Mouse (Mus musculus): ENCODE results near the gene Zfp444. TPM values are rescaled to one million over a fixed set of nuclear protein-coding genes. Genes with fewer than 3 reads are reported as not detected.
"Not testable (repeated sequence)": the region's sequence is repeated elsewhere in the genome, so short reads cannot be mapped to it uniquely, and the experiment has no call there.

The Zfp444 gene
- polyA plus RNA-seq, 1 experiment from 2014 or later, result 83.6 TPM

DNA sequence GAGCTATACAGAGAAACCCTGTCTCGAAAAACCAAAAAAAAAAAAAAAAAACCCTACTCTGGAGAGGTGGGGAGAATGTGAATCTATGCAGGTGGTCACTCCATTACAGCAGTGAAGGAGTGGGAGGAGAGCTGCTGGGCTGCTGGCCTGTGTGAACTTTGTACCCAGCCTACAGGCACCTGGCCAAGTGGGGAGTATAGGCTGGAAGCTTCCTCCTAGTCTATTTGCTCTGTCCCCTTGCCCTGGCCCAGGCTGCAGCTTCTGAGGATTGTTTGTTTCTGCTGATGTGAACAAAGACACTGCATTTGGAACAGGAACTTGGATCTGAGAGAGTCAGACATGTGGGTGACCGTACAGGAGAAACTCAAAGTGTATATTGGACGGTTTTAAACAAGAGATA, 2.6 kb upstream of the Zfp444 start:
- H3K36me3 ChIP-seq, result no peaks in the 10 kb centered on the region
- H3K4me2 ChIP-seq (replicated peaks), result no peak overlapping the region
- WGBS, result 75% methylated on average over 3 of the region's 3 CpGs
- H3K9ac ChIP-seq, result no peak overlapping the region
- no peak for ATAC-seq (ENCODE audit: low FRiP score)
- H3K4me1 ChIP-seq, result peaks cover 12% of the 10 kb centered on the region
- no peaks in the 10 kb centered on the region for H3K27me3 ChIP-seq
- no peak overlapping the region for H3K27ac ChIP-seq
- H3K9me3 ChIP-seq (replicated peaks), result no peaks in the 10 kb centered on the region
- H3K4me3 ChIP-seq, result no peak overlapping the region

DNA sequence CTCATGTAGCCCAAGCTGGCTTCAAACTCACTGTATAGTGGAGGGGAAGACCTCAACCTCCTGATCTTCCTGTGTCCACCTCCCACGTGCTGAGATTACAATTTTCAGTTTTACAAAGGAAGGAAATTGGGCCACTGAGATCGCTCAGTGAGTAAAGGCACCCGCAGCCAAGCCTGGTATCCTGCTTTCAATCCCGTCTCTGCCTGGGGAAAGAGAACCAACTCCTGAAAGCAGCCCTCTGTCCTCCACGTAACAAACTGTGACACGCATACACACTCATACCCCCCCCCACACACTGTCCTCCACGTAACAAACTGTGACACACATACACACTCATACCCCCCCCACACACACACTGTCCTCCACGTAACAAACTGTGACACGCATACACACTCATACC, 1.6 kb upstream of the Zfp444 start:
- H3K9me3 ChIP-seq (replicated peaks), result no peaks in the 10 kb centered on the region
- H3K27me3 ChIP-seq, result no peaks in the 10 kb centered on the region
- no peak overlapping the region for H3K4me2 ChIP-seq (replicated peaks)
- H3K27ac ChIP-seq, result no peak overlapping the region
- WGBS, result 82% methylated on average over 9 of the region's 9 CpGs
- peaks cover 12% of the 10 kb centered on the region for H3K4me1 ChIP-seq
- no peaks in the 10 kb centered on the region for H3K36me3 ChIP-seq
- ATAC-seq (ENCODE audit: low FRiP score), result no peak
- H3K9ac ChIP-seq, result no peak overlapping the region
- H3K4me3 ChIP-seq, result no peak overlapping the region

DNA sequence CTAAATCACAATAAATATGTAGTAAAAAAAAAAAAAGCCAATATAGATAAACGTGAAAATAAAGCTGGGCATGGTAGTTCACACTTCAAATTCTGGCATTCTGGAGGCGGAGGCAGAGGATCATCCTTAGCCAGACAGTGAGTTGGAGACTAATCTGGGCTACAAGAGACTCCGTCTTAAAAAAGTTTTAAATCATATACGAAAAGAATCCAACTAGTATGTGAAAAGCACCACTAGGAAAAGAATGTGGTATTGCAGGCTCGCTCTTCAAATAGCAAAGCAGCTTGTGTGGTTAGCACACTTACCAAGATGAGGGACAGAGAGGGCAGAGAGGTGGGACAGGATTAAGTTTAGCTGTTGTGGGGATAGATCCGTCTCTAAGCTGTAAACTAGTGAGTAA, 1.2 kb upstream of the Zfp444 start:
- Histone ChIP-seq H3K27me3 (no peaks in the 10 kb centered on the region), H3K36me3 (0 out of 2 replicates have a peak, but pooled peaks cover 2% of the 10 kb centered on the region), H3K27ac (peak overlapping the region; percentile 78; the same call in 1 of the 2 replicates), H3K9ac (0 out of 2 replicates have a peak overlapping the region, but pooled peaks have one; percentile 25), H3K4me2 (replicated peaks) (peak overlapping the region; percentile 70), H3K9me3 (replicated peaks) (no peaks in the 10 kb centered on the region), H3K4me1 (peaks cover 12% of the 10 kb centered on the region), H3K4me3 (peak overlapping the region; percentile 69; the same call in 1 of the 2 replicates)
- 58% methylated on average over 6 of the region's 6 CpGs for WGBS
- ATAC-seq (ENCODE audit: low FRiP score), result no peak

DNA sequence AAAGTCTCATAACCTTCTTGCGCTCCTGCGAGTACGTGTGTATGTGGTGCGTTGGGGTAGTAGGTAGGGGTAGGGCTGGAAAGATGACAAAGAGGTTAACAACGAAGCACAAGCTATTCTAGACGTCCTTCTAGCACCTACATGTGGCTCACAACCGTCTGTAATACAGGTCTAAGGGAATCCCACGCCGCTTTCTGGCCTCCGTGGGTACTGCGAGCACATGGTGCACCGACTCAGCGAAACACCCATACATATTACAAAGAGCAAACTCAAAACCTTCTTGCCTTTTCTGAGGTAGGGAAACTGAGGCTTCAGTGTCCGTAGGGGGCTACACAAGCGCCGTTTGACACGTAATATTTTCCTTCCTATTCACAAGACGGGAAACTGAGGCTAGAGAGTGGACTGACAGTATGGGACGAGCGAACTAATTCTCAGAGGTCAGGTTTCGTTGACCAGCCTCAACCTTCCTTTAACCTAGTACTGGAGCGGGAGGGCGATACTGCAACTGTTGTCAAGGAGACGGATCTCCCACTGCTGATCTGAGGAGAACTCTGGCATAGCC, 501 bp upstream of the Zfp444 start:
- Histone ChIP-seq H3K27me3 (no peaks in the 10 kb centered on the region), H3K4me2 (replicated peaks) (peak overlapping the region; percentile 70), H3K36me3 (0 out of 2 replicates have a peak, but pooled peaks cover 3% of the 10 kb centered on the region), H3K4me3 (peak overlapping the region; percentile 69), H3K27ac (peak overlapping the region; percentile 78), H3K9ac (peak overlapping the region; percentile 25; the same call in 1 of the 2 replicates), H3K9me3 (replicated peaks) (no peaks in the 10 kb centered on the region), H3K4me1 (peaks cover 12% of the 10 kb centered on the region)
- 1% methylated on average over 24 of the region's 24 CpGs for WGBS
- peak; percentile 36 for ATAC-seq (ENCODE audit: low FRiP score)

DNA sequence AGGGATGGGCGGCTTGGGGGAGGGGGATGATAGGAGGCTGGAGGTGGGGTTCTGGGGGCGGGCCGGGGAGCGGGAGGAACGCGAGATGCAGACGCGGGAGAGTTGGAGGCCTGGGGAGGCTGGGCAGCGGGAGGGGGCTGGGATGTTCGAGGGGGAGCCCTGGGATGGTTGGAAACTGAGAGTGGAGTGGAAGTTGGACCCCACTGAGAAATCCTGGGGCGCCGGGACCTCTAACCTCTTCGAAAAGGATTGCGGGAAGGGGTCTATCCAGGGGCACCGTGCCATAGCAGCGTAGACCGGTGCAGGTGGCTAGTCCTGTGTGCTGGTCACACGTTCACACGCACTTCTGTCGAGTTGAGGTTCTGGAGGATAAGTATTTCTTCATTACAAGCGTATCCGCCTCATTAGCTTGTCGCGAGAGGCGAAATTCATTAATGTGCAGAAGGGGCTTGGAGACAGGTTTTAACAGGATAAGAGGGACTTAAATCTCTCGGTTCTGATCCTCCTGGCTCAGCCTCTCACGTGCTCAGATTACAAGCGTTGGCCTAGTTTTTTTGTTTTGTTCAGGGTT, 733 bp downstream of the Zfp444 start:
- H3K4me1 ChIP-seq, result peaks cover 12% of the 10 kb centered on the region
- H3K36me3 ChIP-seq, result peaks cover 3% of the 10 kb centered on the region; the same call in 1 of the 2 replicates
- H3K27ac ChIP-seq, result peak overlapping the region; percentile 64
- peak overlapping the region; percentile 83 for H3K9ac ChIP-seq
- no peaks in the 10 kb centered on the region for H3K9me3 ChIP-seq (replicated peaks)
- ATAC-seq (ENCODE audit: low FRiP score), result peak; percentile 57
- H3K4me2 ChIP-seq (replicated peaks), result peak overlapping the region; percentile 70
- under 1% methylated on average over 28 of the region's 28 CpGs for WGBS
- peak overlapping the region; percentile 69 for H3K4me3 ChIP-seq
- no peaks in the 10 kb centered on the region for H3K27me3 ChIP-seq

DNA sequence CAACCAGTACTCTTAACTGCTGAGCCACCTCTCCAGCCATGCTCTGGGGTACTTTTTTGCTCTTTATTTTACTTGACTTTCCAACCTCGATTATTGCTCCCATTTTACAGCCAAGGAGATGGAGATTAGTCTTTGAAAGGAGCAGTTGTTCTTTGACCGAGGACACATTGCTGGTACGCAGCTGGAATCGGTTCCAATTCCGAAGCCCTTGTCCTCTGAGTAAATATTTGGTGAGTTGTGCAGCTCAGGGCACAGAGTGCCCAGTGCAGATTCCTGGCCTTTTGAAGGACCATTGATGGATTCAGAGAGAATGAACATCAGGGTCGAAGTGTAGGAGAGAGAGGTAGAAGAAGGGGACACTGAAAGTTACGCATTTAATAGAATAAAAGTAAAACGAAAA, 1.8 kb downstream of the Zfp444 start:
- WGBS, result 94% methylated on average over 8 of the region's 8 CpGs
- peaks cover 12% of the 10 kb centered on the region for H3K4me1 ChIP-seq
- ATAC-seq (ENCODE audit: low FRiP score), result no peak
- H3K9ac ChIP-seq, result no peak overlapping the region
- H3K4me3 ChIP-seq, result no peak overlapping the region
- H3K27ac ChIP-seq, result no peak overlapping the region
- H3K36me3 ChIP-seq, result peaks cover 6% of the 10 kb centered on the region
- no peaks in the 10 kb centered on the region for H3K9me3 ChIP-seq (replicated peaks)
- H3K4me2 ChIP-seq (replicated peaks), result no peak overlapping the region
- no peaks in the 10 kb centered on the region for H3K27me3 ChIP-seq

DNA sequence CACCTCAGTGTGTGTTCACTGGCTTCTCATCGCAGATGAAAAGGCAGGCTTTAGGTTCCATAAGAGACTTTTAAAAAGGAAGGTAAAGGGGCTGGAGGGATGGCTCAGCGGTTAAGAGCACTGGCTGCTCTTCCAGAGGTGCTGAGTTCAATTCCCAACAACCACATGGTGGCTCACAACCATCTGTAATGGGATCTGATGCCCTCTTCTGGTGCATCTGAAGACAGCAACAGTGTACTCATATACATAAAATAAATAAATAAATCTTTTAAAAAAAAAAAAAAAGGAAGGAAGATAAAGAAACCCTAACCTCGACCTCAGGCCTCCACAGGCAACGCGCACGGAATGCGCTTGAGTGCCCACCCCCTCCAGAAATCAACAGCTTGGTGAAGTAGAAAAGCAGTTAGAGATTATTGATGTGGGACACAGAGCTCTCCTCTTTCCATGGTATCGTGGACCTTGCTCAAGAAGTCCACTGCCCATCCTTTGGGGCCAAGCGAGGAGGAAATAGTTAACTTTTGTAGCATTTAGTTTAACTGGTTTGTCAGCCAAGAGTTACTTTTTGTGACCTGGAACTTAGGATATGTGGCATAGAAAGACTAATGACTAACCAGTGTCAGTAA, 2.5 kb downstream of the Zfp444 start:
- not testable (repeated sequence) for H3K9ac ChIP-seq; ATAC-seq (ENCODE audit: low FRiP score); H3K27me3 ChIP-seq; H3K9me3 ChIP-seq (replicated peaks); H3K4me2 ChIP-seq (replicated peaks); H3K4me3 ChIP-seq; H3K27ac ChIP-seq
- Histone ChIP-seq H3K36me3 (peaks cover 10% of the 10 kb centered on the region), H3K4me1 (peaks cover 12% of the 10 kb centered on the region)
- WGBS, result 90% methylated on average over 9 of the region's 9 CpGs

DNA sequence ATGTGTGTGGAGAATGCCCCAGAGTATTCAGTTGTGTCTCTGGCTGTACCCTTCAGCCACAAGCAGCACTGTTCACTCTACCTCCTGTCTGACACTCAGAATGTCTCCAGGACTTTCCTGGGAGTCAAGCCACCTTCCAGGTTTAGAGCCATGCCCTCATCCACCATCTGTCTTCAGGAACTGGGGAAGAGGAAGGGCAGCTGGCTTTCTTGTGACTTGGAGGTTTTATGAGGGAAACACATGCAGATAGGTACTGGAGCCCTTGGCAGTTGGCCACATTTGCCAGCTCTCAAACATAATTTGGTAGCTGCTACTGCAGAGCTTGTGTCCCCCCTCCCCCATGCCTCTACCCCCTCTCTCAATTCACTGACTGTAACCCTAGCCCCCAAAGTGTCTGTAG, 7.0 kb downstream of the Zfp444 start:
- H3K36me3 ChIP-seq, result peaks cover 22% of the 10 kb centered on the region
- ATAC-seq (ENCODE audit: low FRiP score), result no peak

DNA sequence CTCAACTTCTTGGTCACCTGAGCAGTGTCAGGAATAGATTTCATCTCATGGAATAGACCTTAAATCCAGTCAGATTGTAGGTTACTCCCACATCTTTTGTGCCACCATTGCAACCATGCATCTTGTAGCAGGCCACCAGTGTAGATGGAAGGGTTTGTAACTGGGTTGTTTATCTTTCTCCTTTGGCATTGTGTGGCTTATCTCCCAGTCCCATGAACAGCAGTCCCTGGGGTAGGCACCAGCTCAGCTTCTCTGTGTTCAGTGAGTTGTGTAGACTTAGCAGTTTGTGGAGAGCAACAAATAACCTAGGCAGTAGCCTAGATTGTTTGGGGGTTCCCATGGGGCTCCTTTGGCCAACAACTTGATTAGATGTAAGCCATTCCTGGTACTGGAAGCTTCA, 10.9 kb downstream of the Zfp444 start:
- Histone ChIP-seq H3K4me2 (replicated peaks) (no peak overlapping the region), H3K27ac (no peak overlapping the region), H3K9ac (no peak overlapping the region), H3K27me3 (no peaks in the 10 kb centered on the region), H3K9me3 (replicated peaks) (no peaks in the 10 kb centered on the region), H3K36me3 (peaks cover 56% of the 10 kb centered on the region), H3K4me3 (no peak overlapping the region), H3K4me1 (no peaks in the 10 kb centered on the region)
- ATAC-seq (ENCODE audit: low FRiP score), result no peak

More for the DNA sequence above, 7.0 kb downstream of the Zfp444 start:
- H3K4me1 ChIP-seq, result no peaks in the 10 kb centered on the region
- no peak overlapping the region for H3K27ac ChIP-seq
- H3K9me3 ChIP-seq (replicated peaks), result no peaks in the 10 kb centered on the region
- no peaks in the 10 kb centered on the region for H3K27me3 ChIP-seq
- no peak overlapping the region for H3K4me2 ChIP-seq (replicated peaks)
- no peak overlapping the region for H3K4me3 ChIP-seq
- H3K9ac ChIP-seq, result no peak overlapping the region

DNA sequence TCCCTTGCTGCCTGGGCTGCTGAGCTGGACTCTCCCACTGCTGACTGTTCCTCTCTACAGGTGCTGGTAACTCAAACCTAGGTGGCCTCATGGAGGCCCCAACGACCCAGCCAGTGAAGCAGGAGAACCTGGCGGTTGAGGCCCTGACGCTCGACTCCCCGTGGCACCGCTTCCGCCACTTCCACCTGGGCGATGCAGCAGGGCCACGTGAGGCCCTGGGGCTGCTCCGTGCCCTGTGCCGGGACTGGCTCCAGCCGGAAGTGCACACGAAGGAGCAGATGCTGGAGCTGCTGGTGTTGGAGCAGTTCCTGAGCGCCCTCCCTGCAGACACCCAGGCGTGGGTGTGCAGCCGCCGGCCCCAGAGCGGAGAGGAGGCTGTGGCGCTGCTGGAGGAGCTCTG, 11.8 kb downstream of the Zfp444 start:
- no peaks in the 10 kb centered on the region for H3K4me1 ChIP-seq
- H3K4me3 ChIP-seq, result no peak overlapping the region
- H3K4me2 ChIP-seq (replicated peaks), result no peak overlapping the region
- H3K36me3 ChIP-seq, result peaks cover 62% of the 10 kb centered on the region
- no peak overlapping the region for H3K9ac ChIP-seq
- H3K9me3 ChIP-seq (replicated peaks), result no peaks in the 10 kb centered on the region
- WGBS, result 96% methylated on average over 19 of the region's 19 CpGs
- no peak overlapping the region for H3K27ac ChIP-seq
- no peak for ATAC-seq (ENCODE audit: low FRiP score)
- H3K27me3 ChIP-seq, result no peaks in the 10 kb centered on the region

DNA sequence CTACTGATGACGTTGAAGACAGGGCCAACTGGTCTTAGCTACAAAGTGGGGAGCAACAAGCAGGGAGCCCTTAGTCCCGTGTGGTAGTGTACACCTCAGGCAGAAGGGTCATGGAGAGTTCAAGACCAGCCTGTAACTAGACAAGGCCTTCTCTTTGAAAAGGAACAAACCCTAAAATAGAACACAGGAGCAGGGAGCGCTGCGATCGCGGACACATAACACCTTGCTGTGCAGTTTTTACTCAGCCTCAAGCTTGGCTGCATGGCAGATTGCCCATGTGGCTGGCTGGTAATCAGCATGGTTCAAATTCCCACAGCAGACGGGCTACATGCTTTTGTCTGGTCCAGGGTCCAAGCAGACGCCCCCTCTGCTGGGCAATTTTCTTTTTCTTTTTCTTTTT, 12.5 kb downstream of the Zfp444 start:
- Histone ChIP-seq H3K4me1 (no peaks in the 10 kb centered on the region), H3K9ac (no peak overlapping the region), H3K9me3 (replicated peaks) (no peaks in the 10 kb centered on the region), H3K27ac (no peak overlapping the region), H3K27me3 (peaks cover 4% of the 10 kb centered on the region; the same call in 1 of the 2 replicates), H3K36me3 (peaks cover 65% of the 10 kb centered on the region), H3K4me3 (no peak overlapping the region), H3K4me2 (replicated peaks) (no peak overlapping the region)
- WGBS, result 89% methylated on average over 8 of the region's 8 CpGs
- ATAC-seq (ENCODE audit: low FRiP score), result no peak

DNA sequence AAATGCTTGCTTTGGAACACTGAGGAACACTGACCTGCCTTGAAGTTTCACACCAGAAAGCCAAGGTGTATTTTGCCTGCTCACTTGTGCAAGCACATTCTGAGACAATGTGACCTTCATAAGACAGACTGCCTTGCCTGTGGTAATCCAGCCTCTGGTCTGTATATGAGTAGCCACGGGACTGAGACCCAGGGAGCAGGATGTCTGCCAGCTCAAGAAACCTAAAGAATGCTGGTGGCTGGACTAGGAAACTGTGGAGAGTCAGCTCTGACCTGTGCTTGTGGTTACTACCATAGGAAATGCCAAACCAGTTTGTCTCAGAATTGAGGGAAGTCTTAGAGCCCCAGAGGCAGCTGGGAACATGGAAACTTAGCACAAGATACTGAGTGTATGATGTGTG, 13.4 kb downstream of the Zfp444 start:
- Histone ChIP-seq H3K9me3 (replicated peaks) (no peaks in the 10 kb centered on the region), H3K9ac (no peak overlapping the region), H3K27me3 (peaks cover 6% of the 10 kb centered on the region; the same call in 1 of the 2 replicates), H3K4me1 (no peaks in the 10 kb centered on the region), H3K27ac (no peak overlapping the region), H3K4me2 (replicated peaks) (no peak overlapping the region), H3K4me3 (no peak overlapping the region), H3K36me3 (peaks cover 73% of the 10 kb centered on the region)
- ATAC-seq (ENCODE audit: low FRiP score), result no peak
- 84% methylated on average over 1 of the region's 1 CpGs for WGBS

DNA sequence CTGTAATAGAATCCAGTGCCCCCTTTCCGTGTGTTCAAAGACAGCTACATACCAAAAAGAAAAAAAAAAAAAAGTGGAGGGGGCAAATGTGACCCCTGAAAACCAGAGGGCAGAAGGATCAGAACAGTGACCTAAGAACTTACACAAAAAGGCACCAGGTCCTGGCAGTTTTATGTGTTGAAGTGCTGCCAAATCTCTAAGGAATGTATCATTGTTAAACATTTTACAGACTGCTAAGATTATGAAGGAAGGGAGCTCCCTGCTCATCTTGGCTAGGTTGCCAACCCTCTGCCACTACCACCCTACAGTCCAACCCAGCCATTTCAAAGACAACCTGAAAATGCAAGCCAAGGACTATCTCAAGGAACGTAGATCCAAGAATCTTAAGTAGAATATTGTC, 14.2 kb downstream of the Zfp444 start:
- H3K4me2 ChIP-seq (replicated peaks), result no peak overlapping the region
- H3K36me3 ChIP-seq, result peaks cover 76% of the 10 kb centered on the region

More for the DNA sequence above, 14.2 kb downstream of the Zfp444 start:
- Histone ChIP-seq H3K27me3 (peaks cover 6% of the 10 kb centered on the region; the same call in 1 of the 2 replicates), H3K9ac (no peak overlapping the region), H3K27ac (no peak overlapping the region), H3K4me1 (no peaks in the 10 kb centered on the region), H3K4me3 (no peak overlapping the region), H3K9me3 (replicated peaks) (no peaks in the 10 kb centered on the region)
- 89% methylated on average over 2 of the region's 2 CpGs for WGBS
- no peak for ATAC-seq (ENCODE audit: low FRiP score)
